Mouse (Mus musculus): ENCODE data around the gene Hdac4. TPM values are rescaled to one million over a fixed set of nuclear protein-coding genes. Genes with fewer than 3 reads are reported as not detected.

Gene Hdac4
- polyA plus RNA-seq, 1 experiment from 2014 or later = 12.5 TPM

GRCm38 (mm10) chr1:92113243-92114009 lies 82.1 kb downstream of the Hdac4 start:
- Histone ChIP-seq H3K36me3 (ENCODE audit: control insufficient read depth, insufficient read depth, low read length) (no peaks in the 10 kb centered on the region), H3K9ac (ENCODE audit: low read depth, low read length) (no peak overlapping the region), H3K4me2 (no peak overlapping the region), H3K9me3 (replicated peaks; ENCODE audit: control insufficient read depth, low read length) (no peaks in the 10 kb centered on the region), H3K27ac (ENCODE audit: low read depth, low read length) (no peak overlapping the region), H3K27me3 (ENCODE audit: control insufficient read depth, insufficient read depth, low read length) (no peaks in the 10 kb centered on the region), H3K4me1 (ENCODE audit: control insufficient read depth, insufficient read depth, low read length) (peaks cover 10% of the 10 kb centered on the region), H3K4me3 (ENCODE audit: low read depth, low read length) (no peak overlapping the region)
- no peak for ATAC-seq (replicated peaks; ENCODE audit: insufficient number of reproducible peaks, low FRiP score, low TSS enrichment)
- WGBS (ENCODE audit: insufficient replicate concordance) = 61% methylated on average over 6 of the region's 6 CpGs

GRCm38 (mm10) chr1:92112591-92112990 lies 82.9 kb downstream of the Hdac4 start:
- Histone ChIP-seq H3K4me3 (ENCODE audit: low read depth, low read length) (no peak overlapping the region), H3K27me3 (ENCODE audit: control insufficient read depth, insufficient read depth, low read length) (no peaks in the 10 kb centered on the region), H3K4me2 (no peak overlapping the region), H3K4me1 (ENCODE audit: control insufficient read depth, insufficient read depth, low read length) (peaks cover 10% of the 10 kb centered on the region), H3K27ac (ENCODE audit: low read depth, low read length) (no peak overlapping the region), H3K9me3 (replicated peaks; ENCODE audit: control insufficient read depth, low read length) (no peaks in the 10 kb centered on the region), H3K36me3 (ENCODE audit: control insufficient read depth, insufficient read depth, low read length) (no peaks in the 10 kb centered on the region), H3K9ac (ENCODE audit: low read depth, low read length) (no peak overlapping the region)
- 84% methylated on average over 5 of the region's 5 CpGs for WGBS (ENCODE audit: insufficient replicate concordance)
- no peak for ATAC-seq (replicated peaks; ENCODE audit: insufficient number of reproducible peaks, low FRiP score, low TSS enrichment)

- no peak for ATAC-seq (replicated peaks; ENCODE audit: insufficient number of reproducible peaks, low FRiP score, low TSS enrichment)
- H3K9me3 ChIP-seq (replicated peaks; ENCODE audit: control insufficient read depth, low read length) = no peaks in the 10 kb centered on the region
- no peaks in the 10 kb centered on the region for H3K36me3 ChIP-seq (ENCODE audit: control insufficient read depth, insufficient read depth, low read length)
- no peaks in the 10 kb centered on the region for H3K27me3 ChIP-seq (ENCODE audit: control insufficient read depth, insufficient read depth, low read length)
- peaks cover 10% of the 10 kb centered on the region for H3K4me1 ChIP-seq (ENCODE audit: control insufficient read depth, insufficient read depth, low read length)
- no peak overlapping the region for H3K27ac ChIP-seq (ENCODE audit: low read depth, low read length)
- no peak overlapping the region for H3K4me3 ChIP-seq (ENCODE audit: low read depth, low read length)
- WGBS (ENCODE audit: insufficient replicate concordance) = 65% methylated on average over 2 of the region's 2 CpGs
- H3K9ac ChIP-seq (ENCODE audit: low read depth, low read length) = no peak overlapping the region
- no peak overlapping the region for H3K4me2 ChIP-seq
These were observed 83.9 kb downstream of the Hdac4 start for GRCm38 (mm10) chr1:92111551-92111950.

- WGBS (ENCODE audit: insufficient replicate concordance) = 88% methylated on average over 1 of the region's 1 CpGs
- ATAC-seq (replicated peaks; ENCODE audit: insufficient number of reproducible peaks, low FRiP score, low TSS enrichment) = no peak
These were observed 84.5 kb downstream of the Hdac4 start for GRCm38 (mm10) chr1:92111026-92111425.

GRCm38 (mm10) chr1:92109221-92109620 lies 86.3 kb downstream of the Hdac4 start:
- 75% methylated on average over 1 of the region's 1 CpGs for WGBS (ENCODE audit: insufficient replicate concordance)
- Histone ChIP-seq H3K36me3 (ENCODE audit: control insufficient read depth, insufficient read depth, low read length) (no peaks in the 10 kb centered on the region), H3K27ac (ENCODE audit: low read depth, low read length) (no peak overlapping the region), H3K4me2 (no peak overlapping the region), H3K4me1 (ENCODE audit: control insufficient read depth, insufficient read depth, low read length) (peaks cover 8% of the 10 kb centered on the region), H3K4me3 (ENCODE audit: low read depth, low read length) (no peak overlapping the region), H3K9me3 (replicated peaks; ENCODE audit: control insufficient read depth, low read length) (no peaks in the 10 kb centered on the region), H3K9ac (ENCODE audit: low read depth, low read length) (no peak overlapping the region), H3K27me3 (ENCODE audit: control insufficient read depth, insufficient read depth, low read length) (no peaks in the 10 kb centered on the region)
- ATAC-seq (replicated peaks; ENCODE audit: insufficient number of reproducible peaks, low FRiP score, low TSS enrichment) = no peak

More at GRCm38 (mm10) chr1:92111026-92111425, 84.5 kb downstream of the Hdac4 start:
- Histone ChIP-seq H3K27me3 (ENCODE audit: control insufficient read depth, insufficient read depth, low read length) (no peaks in the 10 kb centered on the region), H3K27ac (ENCODE audit: low read depth, low read length) (no peak overlapping the region), H3K4me2 (no peak overlapping the region), H3K9me3 (replicated peaks; ENCODE audit: control insufficient read depth, low read length) (no peaks in the 10 kb centered on the region), H3K36me3 (ENCODE audit: control insufficient read depth, insufficient read depth, low read length) (no peaks in the 10 kb centered on the region), H3K4me1 (ENCODE audit: control insufficient read depth, insufficient read depth, low read length) (peaks cover 8% of the 10 kb centered on the region), H3K4me3 (ENCODE audit: low read depth, low read length) (no peak overlapping the region), H3K9ac (ENCODE audit: low read depth, low read length) (no peak overlapping the region)

- no peaks in the 10 kb centered on the region for H3K9me3 ChIP-seq (replicated peaks; ENCODE audit: control insufficient read depth, low read length)
- no peak overlapping the region for H3K4me3 ChIP-seq (ENCODE audit: low read depth, low read length)
- H3K27ac ChIP-seq (ENCODE audit: low read depth, low read length) = no peak overlapping the region
- peaks cover 5% of the 10 kb centered on the region for H3K4me1 ChIP-seq (ENCODE audit: control insufficient read depth, insufficient read depth, low read length)
- WGBS (ENCODE audit: insufficient replicate concordance) = 68% methylated on average over 2 of the region's 2 CpGs
- no peak overlapping the region for H3K9ac ChIP-seq (ENCODE audit: low read depth, low read length)
- no peaks in the 10 kb centered on the region for H3K36me3 ChIP-seq (ENCODE audit: control insufficient read depth, insufficient read depth, low read length)
- ATAC-seq (replicated peaks; ENCODE audit: insufficient number of reproducible peaks, low FRiP score, low TSS enrichment) = no peak
- no peaks in the 10 kb centered on the region for H3K27me3 ChIP-seq (ENCODE audit: control insufficient read depth, insufficient read depth, low read length)
- H3K4me2 ChIP-seq = no peak overlapping the region
These were observed 86.9 kb downstream of the Hdac4 start for GRCm38 (mm10) chr1:92108556-92108955.

- Histone ChIP-seq H3K9me3 (replicated peaks; ENCODE audit: control insufficient read depth, low read length) (no peaks in the 10 kb centered on the region), H3K4me1 (ENCODE audit: control insufficient read depth, insufficient read depth, low read length) (peaks cover 4% of the 10 kb centered on the region; the same call in 1 of the 2 replicates), H3K4me3 (ENCODE audit: low read depth, low read length) (no peak overlapping the region), H3K36me3 (ENCODE audit: control insufficient read depth, insufficient read depth, low read length) (no peaks in the 10 kb centered on the region), H3K9ac (ENCODE audit: low read depth, low read length) (no peak overlapping the region), H3K4me2 (no peak overlapping the region), H3K27ac (ENCODE audit: low read depth, low read length) (no peak overlapping the region), H3K27me3 (ENCODE audit: control insufficient read depth, insufficient read depth, low read length) (no peaks in the 10 kb centered on the region)
- WGBS (ENCODE audit: insufficient replicate concordance) = 88% methylated on average over 2 of the region's 2 CpGs
- ATAC-seq (replicated peaks; ENCODE audit: insufficient number of reproducible peaks, low FRiP score, low TSS enrichment) = no peak
These were observed 87.5 kb downstream of the Hdac4 start for GRCm38 (mm10) chr1:92107996-92108395.

- no peaks in the 10 kb centered on the region for H3K9me3 ChIP-seq (replicated peaks; ENCODE audit: control insufficient read depth, low read length)
- H3K27ac ChIP-seq (ENCODE audit: low read depth, low read length) = no peak overlapping the region
- WGBS (ENCODE audit: insufficient replicate concordance) = 78% methylated on average over 2 of the region's 2 CpGs
- H3K4me2 ChIP-seq = no peak overlapping the region
- no peak for ATAC-seq (replicated peaks; ENCODE audit: insufficient number of reproducible peaks, low FRiP score, low TSS enrichment)
- H3K4me3 ChIP-seq (ENCODE audit: low read depth, low read length) = no peak overlapping the region
- no peaks in the 10 kb centered on the region for H3K36me3 ChIP-seq (ENCODE audit: control insufficient read depth, insufficient read depth, low read length)
- no peaks in the 10 kb centered on the region for H3K27me3 ChIP-seq (ENCODE audit: control insufficient read depth, insufficient read depth, low read length)
- no peak overlapping the region for H3K9ac ChIP-seq (ENCODE audit: low read depth, low read length)
- peaks cover 4% of the 10 kb centered on the region for H3K4me1 ChIP-seq (ENCODE audit: control insufficient read depth, insufficient read depth, low read length)
These were observed 88.0 kb downstream of the Hdac4 start for GRCm38 (mm10) chr1:92107521-92107920.

Measured in heart, embryonic 11.5 days (tissue).